Comparison of ENCODE assay signal across 8 mouse cellular contexts in the genomic region with DNA sequence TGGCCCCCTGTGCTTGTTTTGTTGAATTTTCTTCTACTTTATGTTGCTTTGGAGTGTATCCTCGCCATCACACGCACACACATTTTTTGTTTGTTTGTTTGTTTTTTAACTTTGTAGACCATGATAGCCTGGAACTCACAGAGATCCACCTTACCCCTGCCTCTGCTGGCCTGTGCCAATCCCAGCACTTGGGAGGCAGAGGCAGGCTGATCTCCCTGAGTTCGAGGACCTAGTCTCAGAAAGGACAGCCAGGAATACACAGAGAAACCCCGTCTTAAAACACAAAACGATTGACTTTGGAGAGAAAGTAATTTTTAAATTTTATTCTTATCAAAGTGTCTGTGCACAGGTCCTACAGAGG. TPM values are rescaled to one million over a fixed set of nuclear protein-coding genes. Genes with fewer than 3 reads are reported as not detected.
DNase-seq lines count a peak whose midpoint lies in the region; ATAC-seq and TF ChIP-seq lines count a peak whose summit lies in the region.

No protein-coding gene starts in this region.

- H3K9me3 ChIP-seq in forebrain, embryonic 10.5 days, result no peaks in the 10 kb centered on the region
- no peaks in the 10 kb centered on the region for H3K9me3 ChIP-seq in limb, embryonic 14.5 days (ENCODE audit: control insufficient read depth, low read length)
- no peaks in the 10 kb centered on the region for H3K9me3 ChIP-seq in neural tube, embryonic 14.5 days (ENCODE audit: control insufficient read depth, low read length)

- no peak for TF ChIP-seq POLR2A in liver, adult 2 months (IDR thresholded peaks at IDR 0.05; ENCODE audit: extremely low read depth, insufficient read depth, low read length)
- no peak for TF ChIP-seq POLR2A in limb, embryonic 14.5 days (IDR thresholded peaks at IDR 0.05; ENCODE audit: borderline replicate concordance, extremely low read depth, insufficient read depth, insufficient read length)

- no peak overlapping the region for H3K27ac ChIP-seq in liver, adult 2 months (replicated peaks; ENCODE audit: insufficient read depth, low read depth, low read length)
- peak overlapping the region; percentile 94 for H3K27ac ChIP-seq in forebrain, embryonic 10.5 days
- 0 out of 2 replicates have a peak overlapping the region, but pooled peaks have one; percentile 26 for H3K27ac ChIP-seq in limb, embryonic 14.5 days (replicated peaks; ENCODE audit: low read depth, low read length)
- no peak overlapping the region for H3K27ac ChIP-seq in neural tube, embryonic 14.5 days (ENCODE audit: low read depth, low read length)

- peak overlapping the region; percentile 90 for H3K4me2 ChIP-seq in limb, embryonic 14.5 days (replicated peaks; ENCODE audit: low read depth, low read length, severe bottlenecking)
- H3K4me2 ChIP-seq in neural tube, embryonic 14.5 days (ENCODE audit: low read depth, low read length), result no peak overlapping the region

- H3K36me3 ChIP-seq in liver, adult 2 months (ENCODE audit: control insufficient read depth, insufficient read depth, low read length), result peaks cover 15% of the 10 kb centered on the region
- H3K36me3 ChIP-seq in forebrain, embryonic 10.5 days (replicated peaks), result peaks cover 47% of the 10 kb centered on the region
- H3K36me3 ChIP-seq in limb, embryonic 14.5 days (ENCODE audit: control insufficient read depth, insufficient read depth, low read length), result peaks cover 19% of the 10 kb centered on the region
- H3K36me3 ChIP-seq in neural tube, embryonic 14.5 days (ENCODE audit: control insufficient read depth, insufficient read depth, low read length), result peaks cover 12% of the 10 kb centered on the region

- H3K4me3 ChIP-seq in liver, adult 2 months (ENCODE audit: insufficient read depth, low read depth, low read length), result peak overlapping the region; percentile 99; the same call in 1 of the 2 replicates
- H3K4me3 ChIP-seq in forebrain, embryonic 10.5 days, result peak overlapping the region; percentile 99
- peak overlapping the region; percentile 99 for H3K4me3 ChIP-seq in limb, embryonic 14.5 days (replicated peaks; ENCODE audit: low read length)
- H3K4me3 ChIP-seq in neural tube, embryonic 14.5 days (ENCODE audit: low read depth, low read length), result peak overlapping the region; percentile 77

- intact Hi-C loops in gastrocnemius, postnatal 14 days (cut with DNase I; ENCODE audit: low total_unique reads), result loop anchor here (2.0 to 5.0 kb wide), 2 partner anchors 48 to 106 kb away; no protein-coding TSS in a partner anchor

- peak; percentile 7; the same call in 1 of the 2 replicates for TF ChIP-seq CTCF in liver, adult 2 months (IDR thresholded peaks at IDR 0.05; ENCODE audit: low read depth, low read length)

- 33% methylated on average over 5 of the region's 5 CpGs for WGBS in liver, adult 2 months
- 30% methylated on average over 5 of the region's 5 CpGs for WGBS in forebrain, embryonic 10.5 days
- WGBS in limb, embryonic 14.5 days, result 41% methylated on average over 5 of the region's 5 CpGs
- WGBS in neural tube, embryonic 14.5 days, result 30% methylated on average over 5 of the region's 5 CpGs

- H3K4me1 ChIP-seq in liver, adult 2 months (ENCODE audit: control insufficient read depth, insufficient read depth, low read length), result peaks cover 5% of the 10 kb centered on the region
- peaks cover 23% of the 10 kb centered on the region for H3K4me1 ChIP-seq in forebrain, embryonic 10.5 days
- peaks cover 18% of the 10 kb centered on the region for H3K4me1 ChIP-seq in limb, embryonic 14.5 days (ENCODE audit: control insufficient read depth, insufficient read depth, low read length)
- peaks cover 17% of the 10 kb centered on the region for H3K4me1 ChIP-seq in neural tube, embryonic 14.5 days (ENCODE audit: control insufficient read depth, insufficient read depth, low read length)

- DNase-seq in liver, adult 2 months (ENCODE audit: extremely low read depth, low read depth, low spot score), result no peak
- no peak for DNase-seq in liver
- DNase-seq in forebrain, embryonic 10.5 days (ENCODE audit: extremely low spot score, low spot score), result no peak
- DNase-seq in limb, embryonic 14.5 days (ENCODE audit: low spot score), result no peak
- DNase-seq in ovary, postnatal 14 days (ENCODE audit: low spot score), result no peak
- DNase-seq in urinary bladder, postnatal 25 days (ENCODE audit: low spot score), result no peak
- no peak for DNase-seq in gastrocnemius, postnatal 14 days

- H3K79me2 ChIP-seq in liver, adult 2 months (ENCODE audit: control insufficient read depth, insufficient read depth, low read length), result peaks cover 26% of the 10 kb centered on the region

- H3K27me3 ChIP-seq in liver, adult 2 months (ENCODE audit: control insufficient read depth, insufficient read depth, low read length), result no peaks in the 10 kb centered on the region
- no peaks in the 10 kb centered on the region for H3K27me3 ChIP-seq in forebrain, embryonic 10.5 days (ENCODE audit: poor library complexity, severe bottlenecking)
- H3K27me3 ChIP-seq in limb, embryonic 14.5 days (ENCODE audit: control insufficient read depth, insufficient read depth, low read length), result no peaks in the 10 kb centered on the region
- no peaks in the 10 kb centered on the region for H3K27me3 ChIP-seq in neural tube, embryonic 14.5 days (ENCODE audit: control insufficient read depth, insufficient read depth, low read length)

- peak; percentile 23; the same call in 1 of the 2 replicates for ATAC-seq in limb, embryonic 14.5 days (ENCODE audit: low FRiP score, low read depth)
- peak; percentile 29; the same call in 1 of the 2 replicates for ATAC-seq in neural tube, embryonic 14.5 days (ENCODE audit: low read depth)

- no peak overlapping the region for H3K9ac ChIP-seq in liver, adult 2 months (ENCODE audit: low read depth, low read length)
- H3K9ac ChIP-seq in limb, embryonic 14.5 days (ENCODE audit: low read depth, low read length, severe bottlenecking), result no peak overlapping the region
- H3K9ac ChIP-seq in neural tube, embryonic 14.5 days (replicated peaks; ENCODE audit: low read depth, low read length), result no peak overlapping the region

RNA-seq across cellular contexts. Expression of a gene that starts 0.4 kb away (rescaled TPM):
- 6.9 and 7.6 TPM in 2 replicates for total RNA-seq in liver, adult 2 months (2014; rRNA removed)
- polyA plus RNA-seq in liver, adult 2 months (2012; rRNA removed), result 1.1 and 1.6 TPM in 2 replicates
- 8.2 and 10.0 TPM in 2 replicates for polyA plus RNA-seq in forebrain, embryonic 10.5 days (2016; fragmentation: Nextera tagmentation; extraction: Ambion mirVana)
- 5.5 and 5.8 TPM in 2 replicates for polyA plus RNA-seq in limb, embryonic 14.5 days (2012; rRNA removed)
- polyA plus RNA-seq in limb, embryonic 14.5 days (2014; fragmentation: Nextera tagmentation; extraction: Ambion mirVana), result 11.5 and 12.5 TPM in 2 replicates
- polyA plus RNA-seq in neural tube, embryonic 14.5 days (2014; fragmentation: Nextera tagmentation; extraction: Ambion mirVana), result 15.7 and 16.1 TPM in 2 replicates
- 1 to 10 TPM; 6.5 to 6.9 TPM for total RNA-seq in gastrocnemius, postnatal 14 days (2021)

RNA-seq across cellular contexts. Expression of a gene that starts 31.2 kb away (rescaled TPM):
- total RNA-seq in liver, adult 2 months (2014; rRNA removed), result 0.18 TPM in 1 of 2 replicates, not detected in the other
- polyA plus RNA-seq in liver, adult 2 months (2012; rRNA removed), result 0.05 TPM in 1 of 2 replicates, not detected in the other
- polyA plus RNA-seq in forebrain, embryonic 10.5 days (2016; fragmentation: Nextera tagmentation; extraction: Ambion mirVana), result 0.51 and 0.76 TPM in 2 replicates
- polyA plus RNA-seq in limb, embryonic 14.5 days (2012; rRNA removed), result 1.9 and 2.5 TPM in 2 replicates
- 0.74 and 1.0 TPM in 2 replicates for polyA plus RNA-seq in limb, embryonic 14.5 days (2014; fragmentation: Nextera tagmentation; extraction: Ambion mirVana)
- polyA plus RNA-seq in neural tube, embryonic 14.5 days (2014; fragmentation: Nextera tagmentation; extraction: Ambion mirVana), result 0.68 and 1.1 TPM in 2 replicates
- under 1 TPM; 0.33 to 0.43 TPM for total RNA-seq in gastrocnemius, postnatal 14 days (2021)

RNA-seq across cellular contexts. Expression of a gene that starts 31.3 kb away (rescaled TPM):
- 4.4 and 5.2 TPM in 2 replicates for total RNA-seq in liver, adult 2 months (2014; rRNA removed)
- polyA plus RNA-seq in liver, adult 2 months (2012; rRNA removed), result 3.9 and 4.8 TPM in 2 replicates
- 122 and 125 TPM in 2 replicates for polyA plus RNA-seq in forebrain, embryonic 10.5 days (2016; fragmentation: Nextera tagmentation; extraction: Ambion mirVana)
- 131 and 140 TPM in 2 replicates for polyA plus RNA-seq in limb, embryonic 14.5 days (2012; rRNA removed)
- polyA plus RNA-seq in limb, embryonic 14.5 days (2014; fragmentation: Nextera tagmentation; extraction: Ambion mirVana), result 138 and 147 TPM in 2 replicates
- polyA plus RNA-seq in neural tube, embryonic 14.5 days (2014; fragmentation: Nextera tagmentation; extraction: Ambion mirVana), result 107 and 109 TPM in 2 replicates
- 10 to 100 TPM; 13.2 to 13.3 TPM for total RNA-seq in gastrocnemius, postnatal 14 days (2021)

RNA-seq across cellular contexts. Expression of a gene that starts 54.9 kb away (rescaled TPM):
- 205 and 272 TPM in 2 replicates for total RNA-seq in liver, adult 2 months (2014; rRNA removed)
- polyA plus RNA-seq in liver, adult 2 months (2012; rRNA removed), result 118 and 124 TPM in 2 replicates
- polyA plus RNA-seq in forebrain, embryonic 10.5 days (2016; fragmentation: Nextera tagmentation; extraction: Ambion mirVana), result 287 and 294 TPM in 2 replicates
- polyA plus RNA-seq in limb, embryonic 14.5 days (2012; rRNA removed), result 108 and 118 TPM in 2 replicates
- polyA plus RNA-seq in limb, embryonic 14.5 days (2014; fragmentation: Nextera tagmentation; extraction: Ambion mirVana), result 156 and 159 TPM in 2 replicates
- polyA plus RNA-seq in neural tube, embryonic 14.5 days (2014; fragmentation: Nextera tagmentation; extraction: Ambion mirVana), result 191 and 250 TPM in 2 replicates
- total RNA-seq in gastrocnemius, postnatal 14 days (2021), result 10 to 100 TPM; 16.4 to 19.9 TPM

RNA-seq across cellular contexts. Expression of a gene that starts 57.4 kb away (rescaled TPM):
- total RNA-seq in liver, adult 2 months (2014; rRNA removed), result 0.74 and 1.1 TPM in 2 replicates
- polyA plus RNA-seq in liver, adult 2 months (2012; rRNA removed), result 1.7 and 1.9 TPM in 2 replicates
- 37.5 and 37.6 TPM in 2 replicates for polyA plus RNA-seq in forebrain, embryonic 10.5 days (2016; fragmentation: Nextera tagmentation; extraction: Ambion mirVana)
- 251 and 316 TPM in 2 replicates for polyA plus RNA-seq in limb, embryonic 14.5 days (2012; rRNA removed)
- 179 and 187 TPM in 2 replicates for polyA plus RNA-seq in limb, embryonic 14.5 days (2014; fragmentation: Nextera tagmentation; extraction: Ambion mirVana)
- 7.2 and 32.8 TPM in 2 replicates for polyA plus RNA-seq in neural tube, embryonic 14.5 days (2014; fragmentation: Nextera tagmentation; extraction: Ambion mirVana)
- total RNA-seq in gastrocnemius, postnatal 14 days (2021), result 10 to 100 TPM; 26.1 to 31.3 TPM

Comparison
In these comparisons a context has a peak if more than half of its experiments do, and no peak if none do; other contexts are left out.
1. H3K27ac ChIP-seq: peak in forebrain, embryonic 10.5 days (single experiment) and limb, embryonic 14.5 days (single experiment); none in liver, adult 2 months (single experiment) and neural tube, embryonic 14.5 days (single experiment).
2. RNA of a gene that starts 31.3 kb away (polyA plus RNA-seq): 131 to 147 TPM in limb, embryonic 14.5 days, 122 to 125 TPM in forebrain, embryonic 10.5 days and 107 to 109 TPM in neural tube, embryonic 14.5 days; 3.9 to 4.8 TPM in liver, adult 2 months; every median in the first group is over 10 times any median in the second.
3. Peak in every context shown above with its lines, with median percentiles within 50 percentile points of each other: H3K4me3 ChIP-seq.